Mouse (Mus musculus) telencephalon, adult 2 months (tissue): ENCODE data around the gene Osbpl8.

Experiments used
- DNase-seq: peaks from one replicate; pipeline ENCODE4 v3.0.0-alpha.2; 2011; ENCODE audit warnings: low read depth, low spot score

The Osbpl8 gene

DNA sequence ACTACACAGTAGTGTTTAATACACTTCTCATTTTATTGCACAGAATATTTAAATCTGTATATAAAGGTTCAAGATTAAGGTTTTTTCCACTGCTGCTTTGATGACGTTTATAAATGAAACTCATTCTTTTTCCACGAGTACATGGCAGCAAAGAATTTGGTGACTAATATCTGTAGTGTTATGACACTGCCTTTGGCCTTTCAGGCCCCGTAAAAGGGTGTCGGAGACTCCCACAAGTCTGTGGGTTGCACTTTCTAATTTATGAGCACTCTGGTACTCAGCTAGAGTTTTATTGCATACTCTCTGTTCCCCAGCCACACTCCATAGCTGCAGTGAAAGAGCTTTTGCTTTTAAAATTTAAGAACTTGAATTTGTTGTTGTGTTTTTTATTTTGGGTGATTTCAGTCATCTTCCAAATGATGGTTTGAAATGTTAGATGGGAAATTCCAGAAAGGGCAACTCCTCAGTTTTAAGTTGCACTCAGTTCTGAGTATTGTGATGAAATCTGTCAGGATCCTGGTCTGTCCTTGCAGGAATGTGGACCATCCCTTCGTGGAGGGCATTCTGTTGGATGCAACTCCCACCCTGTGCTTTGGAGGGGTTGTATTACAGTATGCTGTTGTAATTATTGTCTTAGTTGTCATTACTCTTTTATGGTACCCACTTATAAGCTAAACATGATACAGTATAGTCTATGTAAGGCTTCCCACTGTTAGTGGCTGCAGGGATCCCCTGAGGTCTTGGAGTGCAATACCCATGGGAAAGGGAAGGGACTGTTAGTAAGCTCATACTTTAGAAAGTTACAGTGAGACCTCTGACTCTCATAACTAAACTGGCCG, 70.1 kb downstream of the Osbpl8 start:
- no peak for DNase-seq

GRCm38 (mm10) chr10:111235289-111235570, 70.7 kb downstream of the Osbpl8 start:
- DNase-seq, result no peak

DNA sequence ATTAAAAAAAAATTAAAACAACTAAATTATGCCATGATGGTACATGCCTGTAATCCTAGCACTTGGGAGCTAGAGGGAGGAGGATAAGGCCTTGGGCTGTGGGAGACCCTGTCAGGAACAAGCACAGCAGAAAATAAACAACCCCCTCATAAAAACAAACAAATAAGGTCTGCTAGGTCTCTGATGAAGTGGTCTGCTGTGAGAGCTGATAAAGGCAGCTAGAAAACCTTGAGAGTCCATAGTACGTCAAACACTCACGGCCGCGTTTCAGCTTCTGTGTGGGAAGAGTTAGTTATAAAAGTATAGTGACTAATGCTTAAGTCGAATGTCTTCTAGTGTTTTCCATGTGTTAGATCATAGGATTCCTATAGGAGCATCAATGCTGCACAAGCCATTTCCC, 72.9 kb downstream of the Osbpl8 start:
- no peak for DNase-seq

GRCm38 (mm10) chr10:111242677-111243076, 78.1 kb downstream of the Osbpl8 start:
- no peak for DNase-seq

DNA sequence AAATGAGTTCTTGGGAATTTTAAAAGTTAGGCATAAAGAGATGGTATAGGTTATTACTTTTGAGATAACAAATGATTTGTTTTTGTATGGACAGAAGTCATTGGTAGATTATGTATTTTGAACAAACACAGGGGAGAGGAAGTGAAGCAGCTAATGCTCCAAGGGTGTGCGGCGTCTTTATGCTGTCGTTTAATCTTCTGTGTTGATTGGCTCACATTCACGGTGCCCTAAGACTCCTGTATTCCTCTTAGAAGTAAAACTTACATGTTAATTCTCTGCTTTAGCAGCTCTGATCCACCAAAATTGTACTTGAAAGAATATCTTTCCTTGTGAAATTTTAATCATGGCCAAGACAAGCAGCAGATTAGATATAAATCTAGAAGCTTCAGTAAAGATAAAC, 83.1 kb downstream of the Osbpl8 start:
- DNase-seq, result no peak

GRCm38 (mm10) chr10:111248177-111248576, 83.6 kb downstream of the Osbpl8 start:
- no peak for DNase-seq

DNA sequence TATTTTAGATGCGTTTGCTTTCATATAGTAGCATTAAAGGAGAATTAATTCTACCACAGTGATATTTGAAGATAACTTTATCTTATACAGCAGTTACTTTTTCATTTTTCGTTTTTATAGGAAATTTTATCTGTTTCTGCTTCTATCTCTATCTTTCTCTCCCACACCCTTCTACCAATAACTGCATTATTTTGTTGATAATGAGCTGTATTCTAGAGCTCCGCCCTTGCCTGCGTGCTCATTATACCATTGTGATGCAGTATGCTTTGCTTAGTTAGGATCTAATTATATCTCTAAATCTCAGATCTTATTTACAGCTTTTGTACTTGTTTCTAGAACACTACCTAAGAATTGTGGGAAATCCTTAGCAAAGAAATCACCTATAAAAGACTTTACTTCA, 85.6 kb downstream of the Osbpl8 start:
- no peak for DNase-seq

- DNase-seq, result no peak
These were observed 87.1 kb downstream of the Osbpl8 start for GRCm38 (mm10) chr10:111251666-111252065.

- DNase-seq, result peak; percentile 55
These were observed 90.7 kb downstream of the Osbpl8 start for GRCm38 (mm10) chr10:111255228-111255627.

- no peak for DNase-seq
These were observed 91.6 kb downstream of the Osbpl8 start for GRCm38 (mm10) chr10:111256156-111256555.

DNA sequence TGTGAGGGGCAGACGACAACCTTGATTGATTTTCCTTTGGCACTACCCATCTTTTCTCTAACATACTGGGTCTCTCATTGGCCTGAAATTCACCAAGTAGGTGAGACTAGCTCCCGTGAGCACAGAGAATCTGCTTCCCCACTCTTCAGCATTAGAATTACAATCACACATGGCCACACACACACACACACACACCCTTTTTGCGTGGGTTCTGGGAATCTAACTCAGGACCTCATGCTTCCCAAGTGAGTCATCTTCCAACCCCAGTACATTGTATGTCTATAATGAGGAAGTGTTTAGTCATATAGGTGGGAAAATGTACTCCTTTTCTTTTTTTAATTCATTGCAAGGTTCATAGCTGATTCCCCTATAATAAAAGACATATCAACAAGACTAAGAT, 92.8 kb downstream of the Osbpl8 start:
- DNase-seq, result peak; percentile 70

GRCm38 (mm10) chr10:111258256-111258655, 93.7 kb downstream of the Osbpl8 start:
- DNase-seq, result no peak

- DNase-seq, result no peak
These were observed 107.1 kb downstream of the Osbpl8 start for GRCm38 (mm10) chr10:111271687-111272086.

- no peak for DNase-seq
These were observed 108.4 kb downstream of the Osbpl8 start for GRCm38 (mm10) chr10:111272905-111273304.

- no peak for DNase-seq
These were observed 109.0 kb downstream of the Osbpl8 start for GRCm38 (mm10) chr10:111273463-111274088.

DNA sequence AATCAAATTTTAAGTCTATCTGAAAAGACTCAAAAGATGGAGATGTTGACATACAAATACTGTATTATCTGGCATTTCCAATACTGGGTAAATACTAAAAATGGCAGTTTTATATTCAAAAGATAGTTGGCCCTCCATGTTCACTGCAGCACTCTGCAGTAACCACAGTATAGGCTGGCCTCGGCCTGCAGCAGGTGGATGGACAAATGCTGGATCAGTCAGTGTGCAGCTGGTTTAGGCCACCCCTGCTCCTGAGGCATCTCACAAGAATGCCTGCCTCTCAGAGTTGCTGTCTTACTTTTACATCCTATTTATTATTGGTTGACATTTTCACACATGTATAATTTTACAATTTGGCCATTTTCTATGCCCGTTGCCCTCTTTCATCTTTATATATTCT, 111.3 kb downstream of the Osbpl8 start:
- DNase-seq, result no peak

- no peak for DNase-seq
These were observed 133.1 kb downstream of the Osbpl8 start for GRCm38 (mm10) chr10:111297631-111298030.

GRCm38 (mm10) chr10:111298140-111299098, 133.9 kb downstream of the Osbpl8 start, which contains the start of gene Bbs10:
Gene Bbs10 (plus strand): TSS chr10:111298679.
- DNase-seq, result peak; percentile 95

GRCm38 (mm10) chr10:111299591-111299990, 135.0 kb downstream of the Osbpl8 start:
- DNase-seq, result no peak

- no peak for DNase-seq
These were observed 136.5 kb downstream of the Osbpl8 start for GRCm38 (mm10) chr10:111301041-111301440.

GRCm38 (mm10) chr10:111302486-111302885, 137.9 kb downstream of the Osbpl8 start:
- no peak for DNase-seq

DNA sequence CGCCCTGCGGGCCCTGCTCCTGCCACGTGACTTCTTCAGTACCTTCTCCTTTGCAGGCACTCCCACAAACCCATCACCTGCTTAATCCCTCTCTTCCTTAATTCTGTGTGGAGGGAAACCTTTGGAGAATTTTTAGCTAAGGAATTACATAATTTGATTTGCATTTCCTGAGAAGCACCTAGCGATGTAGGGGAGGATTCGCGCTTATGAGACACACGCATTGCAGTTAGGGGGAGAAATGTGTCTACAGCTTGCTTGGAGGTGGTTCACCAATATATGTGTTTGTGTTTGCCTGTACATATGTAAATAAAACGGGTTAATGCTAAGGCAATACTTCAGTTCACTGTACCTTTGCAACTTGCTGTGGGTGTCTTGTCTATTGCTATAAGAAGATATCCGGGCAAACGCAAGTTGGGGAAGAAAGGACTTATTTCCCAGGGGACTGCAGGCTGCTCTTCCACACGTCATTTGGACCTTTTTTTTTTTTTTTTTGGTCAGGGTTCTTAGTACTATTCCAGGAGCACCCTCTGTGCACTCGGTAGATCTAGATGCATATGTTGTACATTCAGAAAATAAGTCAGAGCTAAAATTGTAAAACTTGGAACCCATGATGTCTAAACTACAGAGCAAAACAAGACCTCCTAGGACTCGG, 144.4 kb downstream of the Osbpl8 start:
- DNase-seq, result peak; percentile 74
